Mouse (Mus musculus): ENCODE measurements around the gene Gpha2. TPM values are rescaled to one million over a fixed set of nuclear protein-coding genes. Genes with fewer than 3 reads are reported as not detected.
A peak's percentile ranks its signal among the peaks of the same experiment; 100 is the strongest.

The Gpha2 gene
- total RNA-seq, 2 experiments from 2014 or later: not detected

- intact Hi-C loops (cut with DNase I): no loop called here
- no peak for DNase-seq
Measured at GRCm38 (mm10) chr19:6271206-6271605, 45.0 kb downstream of the Gpha2 start.

- intact Hi-C loops (cut with DNase I): no loop called here
Measured at GRCm38 (mm10) chr19:6272053-6272452, 45.9 kb downstream of the Gpha2 start.

GRCm38 (mm10) chr19:6272738-6273137 is 46.6 kb downstream of the Gpha2 start:
- intact Hi-C loops (cut with DNase I): no loop called here
- DNase-seq: peak; percentile 55 to 65

More at GRCm38 (mm10) chr19:6272053-6272452, 45.9 kb downstream of the Gpha2 start:
- DNase-seq: no peak

GRCm38 (mm10) chr19:6273592-6273991 is 47.4 kb downstream of the Gpha2 start:
- intact Hi-C loops (cut with DNase I): no loop called here
- DNase-seq: no peak

- DNase-seq: no peak
- intact Hi-C loops (cut with DNase I): no loop called here
Measured at GRCm38 (mm10) chr19:6273998-6274608, 47.9 kb downstream of the Gpha2 start.

GRCm38 (mm10) chr19:6275740-6276389 is 49.7 kb downstream of the Gpha2 start:
- DNase-seq: no peak
- intact Hi-C loops (cut with DNase I): no loop called here

GRCm38 (mm10) chr19:6276426-6277421 is 50.5 kb downstream of the Gpha2 start, which contains the start of gene Ehd1:
TSS of gene Ehd1 (plus strand) at chr19:6276725.
- peak; percentile 98 to 99 for DNase-seq
- intact Hi-C loops (cut with DNase I): no loop called here

Small RNA genes within 50 kb of the gene (microRNA-seq; reads per million reads assigned to microRNA genes)
- 35.1 to 37.4 reads per million in 2 experiments for gene Mir192
- 15.4 to 18.8 reads per million in 2 experiments for gene Mir194-2

Other genes with a start within 250 kb of the Gpha2 start
- not detected for gene Slc22a20, start 240.2 kb upstream of the Gpha2 start, total RNA-seq (2021)
- 10 to 100 TPM; 32.6 to 37.8 TPM for gene Capn1, start 210.5 kb upstream of the Gpha2 start, total RNA-seq (2021)
- gene Syvn1, start 179.8 kb upstream of the Gpha2 start, total RNA-seq (2021): 10 to 100 TPM; 19.5 TPM
- 10 to 100 TPM; 41.7 to 46.7 TPM for gene Mrpl49, start 168.6 kb upstream of the Gpha2 start, total RNA-seq (2021)
- gene Fau, start 168.5 kb upstream of the Gpha2 start, total RNA-seq (2021): 100 to 1,000 TPM; 738 to 768 TPM
- 10 to 100 TPM; 13.6 to 13.9 TPM for gene Znhit2, start 165.2 kb upstream of the Gpha2 start, total RNA-seq (2021)
- 1 to 10 TPM; 2.7 to 2.9 TPM for gene Tm7sf2, start 158.0 kb upstream of the Gpha2 start, total RNA-seq (2021)
- 10 to 100 TPM; 36.4 TPM for gene Vps51, start 149.1 kb upstream of the Gpha2 start, total RNA-seq (2021)
- gene Tmem262, start 146.3 kb upstream of the Gpha2 start, total RNA-seq (2021): not detected
- gene Gm28374, start 144.1 kb upstream of the Gpha2 start, total RNA-seq (2021): not detected
- 10 to 100 TPM; 24.4 to 26.3 TPM for gene Zfpl1, start 141.4 kb upstream of the Gpha2 start, total RNA-seq (2021)
- gene Cdca5, start 141.4 kb upstream of the Gpha2 start, total RNA-seq (2021): 1 to 10 TPM; 3.8 to 5.0 TPM
- under 1 TPM in 1 of 2 experiments, not detected in 1; 0.43 TPM for gene AC131692.1, start 132.0 kb upstream of the Gpha2 start, total RNA-seq (2021)
- under 1 TPM; 0.10 to 0.17 TPM for gene Naaladl1, start 120.6 kb upstream of the Gpha2 start, total RNA-seq (2021)
- gene Sac3d1, start 107.7 kb upstream of the Gpha2 start, total RNA-seq (2021): 10 to 100 TPM; 10.2 to 13.9 TPM
- 10 to 100 TPM; 12.5 to 12.6 TPM for gene Snx15, start 98.1 kb upstream of the Gpha2 start, total RNA-seq (2021)
- under 1 TPM; 0.31 to 0.32 TPM for gene Batf2, start 85.4 kb upstream of the Gpha2 start, total RNA-seq (2021)
- gene Arl2, start 84.8 kb upstream of the Gpha2 start, total RNA-seq (2021): 10 to 100 TPM; 60.5 to 63.5 TPM
- not detected for gene Majin, start 42.0 kb upstream of the Gpha2 start, total RNA-seq (2021)
- gene Ppp2r5b, start 9.5 kb downstream of the Gpha2 start, total RNA-seq (2021): 10 to 100 TPM; 30.7 to 31.7 TPM
- 10 to 100 TPM; 17.7 to 19.0 TPM for gene Atg2a, start 15.3 kb downstream of the Gpha2 start, total RNA-seq (2021)
- gene Ehd1, start 50.3 kb downstream of the Gpha2 start, total RNA-seq (2021): 100 to 1,000 TPM; 129 to 181 TPM
- gene Cdc42bpg, start 80.1 kb downstream of the Gpha2 start, total RNA-seq (2021): 1 to 10 TPM; 9.6 to 9.9 TPM
- 10 to 100 TPM; 18.6 to 21.8 TPM for gene Men1, start 108.6 kb downstream of the Gpha2 start, total RNA-seq (2021)
- 10 to 100 TPM; 52.3 to 52.4 TPM for gene Map4k2, start 114.8 kb downstream of the Gpha2 start, total RNA-seq (2021)
- gene Sf1, start 137.3 kb downstream of the Gpha2 start, total RNA-seq (2021): 100 to 1,000 TPM; 118 to 143 TPM
- 100 to 1,000 TPM; 622 to 693 TPM for gene Pygm, start 158.0 kb downstream of the Gpha2 start, total RNA-seq (2021)
- 10 to 100 TPM; 50.7 to 60.2 TPM for gene Rasgrp2, start 173.0 kb downstream of the Gpha2 start, total RNA-seq (2021)
- gene Nrxn2, start 192.4 kb downstream of the Gpha2 start, total RNA-seq (2021): 1 to 10 TPM; 4.4 to 5.5 TPM